Mouse (Mus musculus): ENCODE data around the gene Nrn1l.

Nrn1l gene

GRCm38 (mm10) chr8:105890870-105891269 lies 2.5 kb upstream of the Nrn1l start:
- DNase-seq (ENCODE audit: low spot score in 2 of 2): no peak

DNA sequence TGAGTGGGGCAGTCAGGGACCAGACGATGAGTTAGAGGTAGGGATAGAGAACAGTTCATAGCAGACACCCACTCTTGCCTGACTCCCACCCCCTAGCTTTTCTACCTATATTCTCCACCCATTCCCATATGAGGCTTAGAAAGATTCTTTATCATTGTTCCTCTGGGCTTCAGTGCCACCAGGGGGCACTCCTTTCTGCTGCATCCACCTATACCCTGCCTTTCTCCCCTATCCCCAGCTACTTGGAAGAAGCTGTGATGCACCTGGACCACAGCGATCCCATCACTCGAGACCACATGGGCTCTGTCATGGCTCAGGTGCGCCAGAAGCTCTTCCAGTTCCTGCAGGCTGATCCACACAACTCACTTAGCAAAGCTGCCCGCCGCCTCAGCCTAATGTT lies 935 bp upstream of the Nrn1l start:
- no peak for DNase-seq (ENCODE audit: low spot score in 2 of 2)

- no peak for DNase-seq (ENCODE audit: low spot score in 2 of 2)
These were observed 4.6 kb downstream of the Nrn1l start for GRCm38 (mm10) chr8:105897801-105898480.

- DNase-seq (ENCODE audit: low spot score in 2 of 2): peak; percentile 89 to 90
These were observed 7.0 kb downstream of the Nrn1l start, which contains the start of gene Pskh1 for GRCm38 (mm10) chr8:105900180-105900940. TSS of gene Pskh1 (plus strand) at chr8:105900441.

GRCm38 (mm10) chr8:105900941-105901616 lies 7.7 kb downstream of the Nrn1l start:
- peak in 1 of 2 experiments; percentile 16 for DNase-seq (ENCODE audit: low spot score in 2 of 2)

- DNase-seq (ENCODE audit: low spot score in 2 of 2): no peak
These were observed 26.0 kb downstream of the Nrn1l start for GRCm38 (mm10) chr8:105919390-105919789.

DNA sequence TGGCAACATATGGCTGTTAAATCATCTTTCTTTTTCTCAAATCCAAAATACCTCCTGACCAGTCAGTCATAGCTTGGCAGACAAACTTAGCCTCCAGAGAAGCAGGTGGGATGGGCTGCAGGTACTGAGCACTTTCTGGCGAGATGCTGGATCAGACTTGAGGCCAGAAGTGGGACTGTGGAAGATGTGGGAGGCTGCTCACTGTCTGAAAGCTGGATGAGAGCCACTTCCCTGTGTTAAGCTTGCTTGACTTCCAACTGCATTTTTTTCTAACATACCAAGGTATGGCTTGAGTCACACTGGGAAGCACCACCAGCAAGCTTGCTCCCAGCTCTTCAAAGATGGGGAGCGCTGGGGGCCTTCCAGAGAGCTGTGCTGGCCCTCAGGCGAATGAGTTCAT lies 31.8 kb downstream of the Nrn1l start:
- no peak for DNase-seq (ENCODE audit: low spot score in 2 of 2)

- peak; percentile 71 to 78 for DNase-seq (ENCODE audit: low spot score in 2 of 2)
These were observed 37.2 kb downstream of the Nrn1l start for GRCm38 (mm10) chr8:105930602-105931001.

DNA sequence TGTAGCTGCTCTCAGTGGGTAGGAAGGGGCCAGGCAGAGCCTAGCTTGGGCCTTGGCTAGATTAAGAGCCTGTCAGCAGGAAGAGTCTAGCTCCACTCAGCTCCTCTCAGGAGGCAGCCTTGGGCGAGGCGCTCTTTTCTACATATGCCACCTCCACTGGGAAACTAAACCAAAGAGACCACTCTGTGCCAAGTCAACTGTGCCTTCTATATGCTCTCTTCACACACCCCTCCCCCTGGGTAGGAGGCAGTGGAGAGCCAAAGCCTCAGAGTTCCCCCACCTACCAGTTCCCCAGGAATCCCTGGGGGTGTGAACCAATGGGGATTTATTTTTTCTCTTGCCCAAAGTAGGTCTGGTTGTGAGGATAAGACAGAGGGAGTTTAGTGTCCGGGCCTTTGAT lies 37.9 kb downstream of the Nrn1l start:
- no peak for DNase-seq (ENCODE audit: low spot score in 2 of 2)

GRCm38 (mm10) chr8:105932525-105932924 lies 39.2 kb downstream of the Nrn1l start:
- DNase-seq (ENCODE audit: low spot score in 2 of 2): no peak

GRCm38 (mm10) chr8:105933762-105934161 lies 40.4 kb downstream of the Nrn1l start, which contains the start of gene Ctrl:
TSS of gene Ctrl (minus strand) at chr8:105933862.
- no peak for DNase-seq (ENCODE audit: low spot score in 2 of 2)

DNA sequence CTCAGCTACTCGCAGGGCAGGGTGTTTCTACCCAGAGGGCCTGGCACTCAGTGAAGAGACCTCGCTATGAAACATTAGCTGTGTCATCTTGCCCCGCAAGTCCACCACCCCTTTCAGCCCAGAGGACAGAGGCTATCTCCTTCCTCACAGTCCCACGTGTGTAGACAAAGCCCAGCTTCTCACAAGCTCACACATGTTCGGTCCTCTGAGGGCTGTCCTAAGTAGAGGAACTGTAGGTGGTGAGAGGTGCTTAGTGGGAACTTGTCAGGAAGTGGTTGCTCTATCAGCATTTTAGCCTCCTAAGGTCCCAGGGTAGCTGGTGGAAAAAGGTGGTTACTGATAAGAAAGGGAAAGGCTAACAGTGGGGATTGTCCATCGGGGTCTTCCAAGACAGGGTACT lies 41.7 kb downstream of the Nrn1l start:
- no peak for DNase-seq (ENCODE audit: low spot score in 2 of 2)

DNA sequence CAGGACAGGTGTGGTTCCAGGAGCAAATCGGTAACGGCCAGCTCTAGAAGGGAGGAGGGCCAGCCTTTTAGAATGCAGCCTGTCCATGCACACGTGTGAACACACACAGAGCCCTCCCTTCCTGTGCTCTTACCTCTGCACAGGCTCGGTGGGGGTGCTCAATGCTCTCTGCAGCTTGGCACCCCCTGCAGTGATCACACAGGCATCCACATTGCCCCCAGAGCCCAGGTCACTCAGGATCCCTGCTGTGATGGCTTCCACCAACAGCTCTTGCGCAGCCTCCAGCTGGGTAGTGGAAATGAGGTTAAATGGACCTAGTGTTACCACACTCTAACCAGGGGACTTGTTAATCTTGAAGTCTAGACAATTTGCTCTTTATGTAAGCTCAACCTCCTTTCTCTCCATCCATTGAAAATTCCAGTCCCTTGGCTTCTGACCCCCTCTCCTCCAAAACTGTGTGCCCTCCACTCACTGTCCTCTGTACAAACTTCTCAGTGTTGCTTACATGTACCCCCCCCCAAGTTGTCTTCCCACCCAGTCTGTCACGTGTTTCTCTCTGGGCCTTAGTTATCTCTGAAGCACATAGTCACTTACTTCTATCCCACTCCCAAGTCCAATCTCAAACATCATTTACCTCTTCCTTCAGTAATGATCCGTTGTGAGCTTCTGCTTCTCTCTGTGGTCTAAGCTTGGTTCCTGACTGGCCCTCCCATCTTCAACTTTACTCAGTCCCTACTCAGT lies 42.7 kb downstream of the Nrn1l start:
- DNase-seq (ENCODE audit: low spot score in 2 of 2): no peak

DNA sequence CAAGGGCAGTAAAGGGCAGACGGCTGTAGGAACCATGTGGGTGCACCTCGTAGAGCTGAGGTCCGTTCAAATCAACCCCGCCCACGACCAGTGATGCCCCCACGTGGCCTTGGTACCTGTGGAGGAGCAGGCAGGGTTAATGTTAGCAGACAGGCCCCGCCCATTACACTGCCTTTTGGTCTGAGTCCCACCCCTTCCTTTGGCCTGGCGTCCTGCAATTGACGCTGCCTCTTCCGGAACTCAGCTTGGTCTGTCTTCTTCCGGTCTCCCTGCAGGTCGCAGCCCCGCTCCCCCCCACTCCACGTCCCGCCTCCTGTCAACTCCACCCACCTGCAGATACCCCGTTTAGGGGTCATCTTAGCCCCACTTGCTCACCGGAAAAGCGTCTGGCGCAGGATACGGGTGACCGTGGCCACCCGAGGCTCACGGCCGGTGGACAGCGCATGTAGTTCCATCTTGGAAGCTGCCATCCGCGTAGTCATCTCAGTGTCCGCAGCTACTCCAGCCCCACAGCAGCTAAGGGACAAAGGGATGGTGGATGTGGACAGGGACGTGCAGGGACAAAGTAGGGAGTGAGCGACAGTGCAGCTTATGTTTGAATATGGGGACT lies 43.6 kb downstream of the Nrn1l start:
- DNase-seq (ENCODE audit: low spot score in 2 of 2): peak; percentile 83 to 91

DNA sequence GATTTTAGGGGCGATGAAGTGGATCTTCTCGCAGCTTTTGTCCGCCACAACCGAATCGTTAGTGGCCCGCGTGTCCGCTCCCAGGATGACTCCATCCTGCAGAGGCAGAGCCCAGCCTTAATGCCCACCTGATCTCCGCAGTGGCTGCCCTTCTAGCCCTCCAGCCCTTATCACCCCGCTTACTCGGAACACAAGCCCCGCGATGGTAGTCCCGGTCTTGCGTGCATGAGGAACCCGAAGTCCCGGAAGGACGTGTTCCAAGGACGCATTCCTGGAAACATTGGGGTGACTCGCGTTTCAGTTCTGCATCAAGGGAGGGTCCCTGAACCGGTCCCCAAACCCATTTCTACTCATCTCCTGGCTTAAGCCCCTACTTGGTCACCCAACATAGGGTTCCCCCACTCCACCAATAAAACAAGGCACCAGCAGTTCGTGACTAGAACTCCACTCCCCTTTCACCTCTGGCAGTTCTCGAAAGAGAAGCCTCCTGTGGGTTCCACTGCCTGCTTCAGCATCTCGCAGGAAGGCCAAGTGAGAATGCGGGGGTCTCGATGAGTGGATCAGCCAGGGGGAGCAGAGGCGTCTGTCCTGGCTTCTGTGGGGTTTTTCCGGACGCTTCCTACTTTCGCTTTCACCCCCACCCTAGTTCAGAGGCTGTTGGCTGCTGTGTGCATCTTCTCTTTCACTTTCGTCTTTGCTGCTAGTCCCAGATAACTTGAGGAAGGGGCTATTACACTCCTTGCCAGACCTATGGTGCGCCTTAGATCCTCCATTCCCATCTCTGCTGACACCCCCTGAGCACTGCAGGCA lies 44.3 kb downstream of the Nrn1l start:
- DNase-seq (ENCODE audit: low spot score in 2 of 2): peak; percentile 42 to 45

DNA sequence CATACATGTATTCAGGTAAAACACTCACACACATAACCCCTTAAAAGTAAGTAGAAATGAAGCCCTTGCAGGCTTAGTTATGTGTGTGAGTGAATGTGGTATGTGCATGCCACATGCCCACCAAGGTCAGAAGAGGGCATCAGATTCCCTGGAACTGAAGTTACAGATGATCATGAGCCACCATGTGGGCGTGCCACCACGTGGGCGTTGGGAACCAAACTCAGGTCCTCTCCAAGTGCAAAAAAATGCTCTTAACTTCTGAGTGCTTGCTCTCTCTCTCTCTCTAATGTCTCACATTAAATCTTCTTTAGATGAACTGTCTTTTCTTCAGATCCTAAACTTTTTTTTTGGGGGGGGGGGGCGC lies 44.9 kb downstream of the Nrn1l start, which contains the start of gene Psmb10:
Gene Psmb10 (minus strand): TSS at position 139 of the 364 bp plus-strand sequence.
- DNase-seq (ENCODE audit: low spot score in 2 of 2): no peak

- no peak for DNase-seq (ENCODE audit: low spot score in 2 of 2)
These were observed 48.7 kb downstream of the Nrn1l start for GRCm38 (mm10) chr8:105942026-105942425.

DNA sequence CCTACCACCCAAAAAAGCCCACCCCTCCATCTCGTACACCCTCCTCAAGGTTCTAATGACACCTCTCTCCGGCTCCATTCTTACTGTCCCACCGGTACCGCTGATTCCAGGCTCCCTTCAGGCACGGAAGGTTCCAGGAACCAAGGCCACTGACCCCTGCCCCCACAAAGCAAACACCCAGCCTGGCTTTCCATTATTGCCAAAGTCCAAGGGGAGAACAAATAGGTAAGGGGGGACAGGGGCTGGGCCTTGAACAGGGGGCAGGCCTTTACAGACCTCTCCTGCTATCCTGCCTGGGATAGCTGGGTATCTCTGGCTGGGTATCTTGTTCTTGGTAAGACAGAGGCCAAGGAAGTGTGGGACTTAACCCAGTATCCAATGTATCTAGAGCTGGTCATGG lies 49.2 kb downstream of the Nrn1l start:
- no peak for DNase-seq (ENCODE audit: low spot score in 2 of 2)

- no peak for DNase-seq (ENCODE audit: low spot score in 2 of 2)
These were observed 50.0 kb downstream of the Nrn1l start, which contains the start of gene Lcat for GRCm38 (mm10) chr8:105943321-105943739. TSS of gene Lcat (minus strand) at chr8:105943382.

Data from urinary bladder, postnatal 36 days (tissue).